Mouse (Mus musculus) yolk sac, embryonic 10.5 days (tissue): ENCODE results near the gene Trmt13.

Experiments
- DNase-seq: peaks from one replicate; pipeline ENCODE4 v3.0.0-alpha.2; 2017; ENCODE audit warnings: low spot score

Gene Trmt13

GRCm38 (mm10) chr3:116542532-116542931 lies 71.9 kb downstream of the Trmt13 start:
- no peak for DNase-seq

GRCm38 (mm10) chr3:116542070-116542469 lies 72.3 kb downstream of the Trmt13 start:
- DNase-seq = no peak

- DNase-seq = no peak
These were observed 77.2 kb downstream of the Trmt13 start for GRCm38 (mm10) chr3:116537200-116537573.

DNA sequence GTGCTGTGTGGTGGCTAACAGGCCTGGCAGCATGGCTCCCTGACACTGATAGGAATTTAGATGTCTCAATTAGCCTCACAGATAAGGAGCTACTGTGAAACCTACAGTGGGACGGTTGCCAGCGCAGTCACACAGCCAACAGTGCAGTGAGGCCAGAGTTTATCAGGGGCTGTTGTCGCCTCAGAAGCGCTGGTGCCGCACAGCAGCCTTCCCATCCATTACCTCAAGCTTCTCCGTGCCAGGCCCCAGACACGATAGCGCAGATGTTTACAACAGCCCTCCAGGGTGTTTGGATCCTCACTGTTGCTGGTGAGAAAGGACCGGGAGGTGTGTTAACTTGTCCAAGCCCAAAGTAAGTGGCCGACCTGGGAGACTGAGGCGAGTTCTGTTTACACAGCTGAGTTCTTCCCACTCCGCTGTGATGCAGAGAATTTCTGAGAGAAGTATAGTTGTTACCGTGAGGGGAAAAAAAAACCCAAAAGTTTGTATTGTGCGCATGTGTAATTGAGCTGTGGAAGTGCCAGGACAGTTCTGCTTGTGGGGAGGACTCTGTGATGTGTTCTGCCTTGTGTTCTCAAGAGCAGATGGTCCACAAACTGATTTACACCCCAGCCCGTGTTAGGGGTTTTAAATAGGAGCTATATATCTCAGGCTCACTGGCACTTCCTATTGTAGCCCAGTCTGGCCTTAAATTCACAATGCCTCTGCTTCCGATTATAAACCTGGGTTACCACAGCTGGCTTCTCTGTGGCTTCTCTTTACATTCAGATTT lies 77.8 kb downstream of the Trmt13 start:
- DNase-seq = no peak
